Mouse (Mus musculus) liver, adult 2 months (tissue): ENCODE measurements around the gene Epdr1.

Experiments
- CTCF ChIP-seq: fragments of 200-500 bp; IDR thresholded peaks from 2 replicates; pipeline ENCODE4 v1.5.1; 2011; ENCODE audit warnings: low read depth, low read length, control low read depth
- POLR2A ChIP-seq: fragments of 200-500 bp; IDR thresholded peaks from 2 replicates; pipeline ENCODE4 v1.6.1; 2011; ENCODE audit warnings: low read length, control low read depth; ENCODE audit not compliant: insufficient read depth; ENCODE audit errors: extremely low read depth

GRCm38 (mm10) chr13:19575947-19576346 is 43.8 kb downstream of the Epdr1 start:
- no peak for TF ChIP-seq CTCF
- no peak for TF ChIP-seq POLR2A
